Mouse (Mus musculus) heart, adult 2 months (tissue): ENCODE data around the gene Pitpnm3. TPM values are rescaled to one million over a fixed set of nuclear protein-coding genes. Genes with fewer than 3 reads are reported as not detected.

ENCODE experiments used
- DNase-seq, 2 experiments: peaks; one replicate each; pipeline ENCODE4 v3.0.0; 2021
- H3K27ac ChIP-seq: fragments of 200-600 bp; 2 replicates; pipeline ENCODE4 v1.8.1; 2022
- H3K27me3 ChIP-seq: fragments of 200-500 bp; 2 replicates; pipeline ENCODE4 v1.6.1; 2012; ENCODE audit warnings: mild to moderate bottlenecking, low read length, inconsistent platforms, mixed read lengths; ENCODE audit not compliant: control insufficient read depth, insufficient read depth
- H3K36me3 ChIP-seq: fragments of 200-500 bp; 2 replicates; pipeline ENCODE4 v1.6.1; 2012; ENCODE audit warnings: low read length, inconsistent platforms; ENCODE audit not compliant: control insufficient read depth, insufficient read depth
- H3K4me1 ChIP-seq: fragments of 200-500 bp; 2 replicates; pipeline ENCODE4 v1.6.1; 2011; ENCODE audit warnings: low read length; ENCODE audit not compliant: control insufficient read depth, insufficient read depth
- H3K4me3 ChIP-seq: fragments of 200-600 bp; 2 replicates; pipeline ENCODE4 v1.8.1; 2022
- H3K79me2 ChIP-seq: fragments of 200-500 bp; replicated peaks from 2 replicates; pipeline ENCODE4 v1.6.1; 2012; ENCODE audit warnings: mild to moderate bottlenecking, inconsistent platforms, low read length, moderate library complexity, mixed read lengths; ENCODE audit not compliant: control insufficient read depth, insufficient read depth
- H3K9ac ChIP-seq: fragments of 200-500 bp; 2 replicates; pipeline ENCODE4 v1.6.1; 2012; ENCODE audit warnings: low read depth, mild to moderate bottlenecking, control low read depth, inconsistent platforms, low read length, mixed read lengths
- CTCF ChIP-seq: fragments of 200-600 bp; IDR thresholded peaks from 2 replicates; pipeline ENCODE4 v1.8.1; 2022; ENCODE audit warnings: antibody characterized with exemption, mild to moderate bottlenecking, moderate library complexity
- EP300 ChIP-seq: fragments of 200-500 bp; IDR thresholded peaks from 2 replicates; pipeline ENCODE4 v1.6.1; 2011; ENCODE audit warnings: low read depth, low read length, control low read depth; ENCODE audit not compliant: insufficient read depth
- POLR2A ChIP-seq: fragments of 200-500 bp; IDR thresholded peaks from 2 replicates; pipeline ENCODE4 v1.6.1; 2011; ENCODE audit warnings: mild to moderate bottlenecking, low read depth, low read length, control low read depth; ENCODE audit not compliant: insufficient read depth
- WGBS: fragments of 180-500 bp; shearing (Covaris S2); methylation state at CpG from one replicate; pipeline ENCODE4 v1.1.7; 2018; 5-methylcytosine and 5-hydroxymethylcytosine counted together
- intact Hi-C: fragments of 180-260 bp; cut with DNase I; formaldehyde crosslinking; loops from one replicate; pipeline ENCODE4 v1.15.1; 2025
- polyA plus RNA-seq: library from polyadenylated mRNA; depleted of rRNA; stranded (reverse); fragments of >200 nt; gene quantifications from 2 replicates; pipeline ENCODE4 v1.2.3, GENCODE M21; 2012
- total RNA-seq, 2 experiments: library from RNA; stranded (reverse); gene quantifications; 2 replicates each; pipeline ENCODE4 v1.2.3; 2021

Gene Pitpnm3
- total and polyA plus RNA-seq, 3 experiments, result 1.2 to 5.1 (median 2.0) TPM

DNA sequence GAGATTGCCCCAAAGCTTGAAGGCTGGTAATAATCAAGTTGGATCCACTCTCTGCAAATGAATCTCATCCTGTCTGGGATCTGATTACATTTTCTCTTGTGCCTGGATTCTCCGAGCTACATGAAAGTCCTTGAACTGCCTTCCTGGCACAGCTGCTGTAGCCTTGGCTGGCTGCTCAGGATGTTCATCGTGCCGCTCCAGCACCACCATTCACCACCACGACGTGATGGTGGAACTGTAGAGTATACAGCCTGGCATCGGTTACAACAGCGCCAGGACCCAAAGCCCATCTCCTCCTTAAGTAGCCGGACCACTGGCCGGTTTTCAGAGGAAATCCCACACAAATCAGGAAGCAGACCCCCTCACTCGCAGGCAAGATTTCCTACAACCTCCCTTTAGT is 2.5 kb downstream of the Pitpnm3 start:
- H3K27ac ChIP-seq, result peak overlapping the region; percentile 78
- TF ChIP-seq CTCF, result no peak
- no peak for TF ChIP-seq POLR2A
- no peak for TF ChIP-seq EP300
- H3K79me2 ChIP-seq, result no peaks in the 10 kb centered on the region
- H3K4me3 ChIP-seq, result no peak overlapping the region
- 31% methylated on average over 10 of the region's 10 CpGs for WGBS
- DNase-seq, result peak; percentile 34 to 42
- no peak overlapping the region for H3K9ac ChIP-seq
- peaks cover 29% of the 10 kb centered on the region for H3K4me1 ChIP-seq
- H3K36me3 ChIP-seq, result no peaks in the 10 kb centered on the region
- intact Hi-C loops, result no loop called here
- no peaks in the 10 kb centered on the region for H3K27me3 ChIP-seq

DNA sequence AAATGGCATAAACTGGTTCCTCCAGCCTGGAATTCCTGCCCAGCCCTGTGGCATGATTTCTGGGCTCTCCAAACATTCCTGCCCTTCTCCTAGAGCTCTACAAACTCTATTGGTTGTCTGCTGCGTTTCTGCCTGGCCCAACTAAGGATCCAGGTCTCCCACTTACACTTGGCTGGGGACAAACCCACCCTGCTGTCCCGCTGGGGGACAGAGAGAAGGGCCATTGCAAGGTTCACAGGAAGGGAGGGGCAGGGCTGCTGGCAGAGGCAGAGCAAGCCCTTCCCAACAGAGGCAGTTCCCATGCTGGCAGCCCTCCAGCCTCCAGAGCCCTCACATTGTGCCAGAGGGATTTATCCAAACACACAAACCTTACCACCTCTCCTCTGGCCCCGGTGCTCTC is 3.3 kb downstream of the Pitpnm3 start:
- H3K27ac ChIP-seq, result peak overlapping the region; percentile 78

DNA sequence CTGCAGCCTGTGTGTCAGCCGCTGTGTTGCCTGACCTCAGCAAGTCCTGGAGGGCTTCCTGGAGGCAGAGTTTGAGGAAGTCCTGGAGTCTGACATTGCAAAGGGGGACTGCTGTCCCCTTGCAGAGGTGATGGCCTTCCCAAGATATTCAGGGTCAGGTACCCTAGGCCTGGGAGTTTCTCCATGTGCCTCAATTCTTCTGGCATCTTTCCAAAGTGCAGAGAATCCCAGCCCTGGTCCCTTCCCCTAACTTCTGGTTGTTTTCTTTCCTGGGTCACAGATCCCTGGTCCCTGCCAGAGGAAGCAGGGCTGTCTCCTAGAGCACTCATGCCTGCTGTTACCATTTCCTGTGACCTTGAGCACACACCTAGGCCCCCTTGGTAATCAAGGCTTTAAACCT is 3.9 kb downstream of the Pitpnm3 start:
- no peaks in the 10 kb centered on the region for H3K27me3 ChIP-seq
- no peaks in the 10 kb centered on the region for H3K79me2 ChIP-seq
- no peaks in the 10 kb centered on the region for H3K36me3 ChIP-seq
- DNase-seq, result no peak
- H3K27ac ChIP-seq, result peak overlapping the region; percentile 78
- TF ChIP-seq CTCF (no peak), EP300 (no peak), POLR2A (no peak)
- H3K4me3 ChIP-seq, result no peak overlapping the region; the same call in 1 of the 2 replicates
- WGBS, result 91% methylated on average over 1 of the region's 1 CpGs
- intact Hi-C loops, result no loop called here
- peaks cover 29% of the 10 kb centered on the region for H3K4me1 ChIP-seq
- H3K9ac ChIP-seq, result no peak overlapping the region

More for the DNA sequence above, 3.3 kb downstream of the Pitpnm3 start:
- intact Hi-C loops, result no loop called here
- Histone ChIP-seq H3K36me3 (no peaks in the 10 kb centered on the region), H3K4me3 (no peak overlapping the region; the same call in 1 of the 2 replicates), H3K79me2 (no peaks in the 10 kb centered on the region), H3K4me1 (peaks cover 29% of the 10 kb centered on the region), H3K27me3 (no peaks in the 10 kb centered on the region), H3K9ac (no peak overlapping the region)
- DNase-seq, result peak; percentile 77 to 83
- TF ChIP-seq EP300 (no peak), POLR2A (no peak), CTCF (no peak)
- 9% methylated on average over 3 of the region's 3 CpGs for WGBS

DNA sequence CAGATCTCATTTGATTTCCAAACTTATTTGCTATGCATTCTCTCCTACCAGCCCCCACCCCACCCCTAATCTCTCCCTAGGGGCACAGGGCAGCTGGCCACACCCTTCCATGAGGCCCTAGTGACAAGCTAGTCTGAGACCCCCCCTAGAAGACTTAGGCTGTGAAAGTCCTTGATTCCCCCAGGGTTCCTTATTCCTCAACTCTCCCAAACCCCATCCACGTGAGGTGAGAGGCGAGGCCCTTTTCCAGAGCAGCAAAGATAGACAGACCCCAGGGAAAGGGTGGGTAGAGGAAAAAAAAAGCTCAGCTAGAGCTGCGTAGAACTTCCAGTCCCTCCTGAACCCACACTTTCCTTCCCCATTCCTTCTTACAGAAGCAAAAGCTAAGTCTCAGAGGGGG is 4.7 kb downstream of the Pitpnm3 start:
- Histone ChIP-seq H3K79me2 (no peaks in the 10 kb centered on the region), H3K4me3 (no peak overlapping the region), H3K4me1 (peaks cover 29% of the 10 kb centered on the region), H3K9ac (no peak overlapping the region), H3K27me3 (no peaks in the 10 kb centered on the region), H3K36me3 (no peaks in the 10 kb centered on the region), H3K27ac (peak overlapping the region; percentile 86; the same call in 1 of the 2 replicates)
- WGBS, result 88% methylated on average over 3 of the region's 3 CpGs
- TF ChIP-seq CTCF (no peak), EP300 (no peak), POLR2A (no peak)
- DNase-seq, result no peak
- intact Hi-C loops, result no loop called here

DNA sequence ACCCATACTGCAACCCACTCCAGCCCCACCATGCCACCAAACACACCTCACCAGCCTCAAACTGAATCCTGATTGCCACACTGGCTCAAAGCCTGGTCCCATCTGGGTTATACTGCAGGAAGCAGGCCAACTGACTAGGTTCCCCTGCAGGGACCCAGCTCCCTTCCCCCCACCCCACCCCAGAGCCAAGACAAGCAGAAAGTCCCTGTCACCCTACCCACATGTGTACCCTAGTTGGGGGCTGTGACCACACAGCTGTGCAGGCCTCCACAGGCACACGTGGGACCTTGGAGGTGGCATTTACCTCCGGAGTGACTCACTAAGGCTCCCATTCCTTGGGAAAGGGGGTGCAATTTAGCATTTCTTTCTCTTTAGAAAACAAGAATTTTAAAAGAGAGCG is 5.1 kb downstream of the Pitpnm3 start:
- intact Hi-C loops, result no loop called here
- Histone ChIP-seq H3K27ac (peak overlapping the region; percentile 86), H3K27me3 (no peaks in the 10 kb centered on the region), H3K79me2 (no peaks in the 10 kb centered on the region), H3K4me1 (peaks cover 29% of the 10 kb centered on the region), H3K4me3 (no peak overlapping the region), H3K36me3 (no peaks in the 10 kb centered on the region), H3K9ac (no peak overlapping the region; the same call in 1 of the 2 replicates)
- no peak for TF ChIP-seq CTCF
- TF ChIP-seq EP300, result no peak
- no peak for TF ChIP-seq POLR2A
- 60% methylated on average over 3 of the region's 3 CpGs for WGBS
- DNase-seq, result no peak

DNA sequence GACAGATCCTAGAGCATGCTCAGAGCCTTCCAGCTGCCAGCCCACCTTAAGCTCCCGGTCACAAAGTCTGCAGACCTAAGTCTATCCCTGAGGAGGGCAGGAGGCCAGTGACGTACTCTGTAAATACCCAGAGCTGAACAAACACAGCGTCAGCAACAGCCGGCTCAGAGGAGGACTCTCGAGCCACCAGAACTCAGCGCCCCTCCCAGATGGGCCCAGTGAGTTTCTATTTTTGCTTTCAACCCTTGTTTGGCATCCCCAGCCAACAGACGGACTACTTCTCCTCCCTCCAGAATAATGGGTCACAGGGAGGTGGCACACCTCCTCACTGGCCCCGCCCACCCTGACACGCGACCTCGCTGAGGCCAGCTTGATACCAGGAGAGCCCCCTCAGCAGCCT is 5.6 kb downstream of the Pitpnm3 start:
- no peaks in the 10 kb centered on the region for H3K79me2 ChIP-seq
- peak overlapping the region; percentile 29; the same call in 1 of the 2 replicates for H3K4me3 ChIP-seq
- DNase-seq, result peak; percentile 59 to 80
- no peaks in the 10 kb centered on the region for H3K27me3 ChIP-seq
- 13% methylated on average over 11 of the region's 11 CpGs for WGBS
- intact Hi-C loops, result no loop called here
- H3K36me3 ChIP-seq, result no peaks in the 10 kb centered on the region
- peak; percentile 48 for TF ChIP-seq POLR2A
- no peak for TF ChIP-seq CTCF
- 0 out of 2 replicates have a peak, but pooled peaks have one; percentile 2 for TF ChIP-seq EP300
- peak overlapping the region; percentile 86 for H3K27ac ChIP-seq
- peaks cover 29% of the 10 kb centered on the region for H3K4me1 ChIP-seq
- H3K9ac ChIP-seq, result peak overlapping the region; percentile 58
